Mouse (Mus musculus) cerebellum, adult 9-11 months (tissue): Measurements from ENCODE around the gene Igf1r.

Source experiments
- DNase-seq: peaks from one replicate; pipeline ENCODE4 v3.0.0; 2022

Gene Igf1r

GRCm38 (mm10) chr7:67952777-67953700 is at the start of gene Igf1r:
Gene Igf1r (plus strand): TSS chr7:67952827.
- peak; percentile 72 for DNase-seq

GRCm38 (mm10) chr7:67906358-67906757 is 46.3 kb upstream of the Igf1r start:
- DNase-seq = no peak

GRCm38 (mm10) chr7:67907786-67908400 is 44.7 kb upstream of the Igf1r start:
- DNase-seq = no peak

- DNase-seq = no peak
These were observed 42.1 kb upstream of the Igf1r start for GRCm38 (mm10) chr7:67910528-67910927.

GRCm38 (mm10) chr7:67910947-67911346 is 41.7 kb upstream of the Igf1r start:
- DNase-seq = no peak

- no peak for DNase-seq
These were observed 40.8 kb upstream of the Igf1r start for GRCm38 (mm10) chr7:67911841-67912240.

GRCm38 (mm10) chr7:67916960-67917359 is 35.7 kb upstream of the Igf1r start:
- no peak for DNase-seq

- DNase-seq = no peak
These were observed 34.9 kb upstream of the Igf1r start for GRCm38 (mm10) chr7:67917753-67918152.

GRCm38 (mm10) chr7:67919467-67919866 is 33.2 kb upstream of the Igf1r start:
- no peak for DNase-seq

GRCm38 (mm10) chr7:67924215-67924614 is 28.4 kb upstream of the Igf1r start:
- no peak for DNase-seq

GRCm38 (mm10) chr7:67930132-67930531 is 22.5 kb upstream of the Igf1r start:
- DNase-seq = no peak

GRCm38 (mm10) chr7:67936801-67937200 is 15.8 kb upstream of the Igf1r start:
- DNase-seq = no peak

- DNase-seq = no peak
These were observed 8.8 kb upstream of the Igf1r start for GRCm38 (mm10) chr7:67943805-67944204.

GRCm38 (mm10) chr7:67946901-67947300 is 5.7 kb upstream of the Igf1r start:
- no peak for DNase-seq

GRCm38 (mm10) chr7:67950346-67950814 is 2.2 kb upstream of the Igf1r start:
- DNase-seq = no peak

- DNase-seq = peak; percentile 88
These were observed 1.7 kb upstream of the Igf1r start for GRCm38 (mm10) chr7:67950815-67951531.

GRCm38 (mm10) chr7:67951532-67952035 is 1.0 kb upstream of the Igf1r start:
- DNase-seq = peak; percentile 97

- DNase-seq = peak; percentile 88
These were observed 468 bp upstream of the Igf1r start for GRCm38 (mm10) chr7:67952036-67952681.

- DNase-seq = peak; percentile 46
These were observed 1.2 kb downstream of the Igf1r start for GRCm38 (mm10) chr7:67953764-67954242.

- no peak for DNase-seq
These were observed 2.1 kb downstream of the Igf1r start for GRCm38 (mm10) chr7:67954591-67955185.

GRCm38 (mm10) chr7:67955276-67955675 is 2.6 kb downstream of the Igf1r start:
- DNase-seq = no peak

GRCm38 (mm10) chr7:67957376-67957775 is 4.7 kb downstream of the Igf1r start:
- DNase-seq = no peak
